Mouse (Mus musculus): ENCODE results near the gene Dok3. TPM values are rescaled to one million over a fixed set of nuclear protein-coding genes. Genes with fewer than 3 reads are reported as not detected.

The Dok3 gene
- polyA plus RNA-seq, 1 experiment, result 98.6 TPM

DNA sequence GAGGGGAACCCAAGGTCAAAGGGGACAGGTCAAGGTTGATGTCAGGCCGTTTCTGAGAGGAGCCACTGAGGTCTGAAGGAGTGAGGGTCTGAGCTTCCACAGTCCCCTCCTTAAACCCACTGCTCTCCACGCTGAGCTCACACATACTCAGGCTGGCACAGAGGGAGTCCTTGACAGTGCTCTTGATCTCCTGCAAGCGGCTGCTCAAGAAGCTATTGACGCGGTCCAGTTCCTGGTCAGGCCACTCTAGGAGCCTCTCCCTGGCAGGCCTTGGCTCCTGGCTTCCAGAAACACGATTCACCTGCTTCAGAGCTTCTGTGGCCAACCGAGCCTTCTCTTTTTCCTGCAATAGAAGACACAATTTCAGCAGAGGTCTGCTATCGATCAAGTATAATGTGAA lies 14.4 kb upstream of the Dok3 start:
- Histone ChIP-seq H3K9me3 (no peaks in the 10 kb centered on the region), H3K36me3 (replicated peaks; ENCODE audit: low read length) (peaks cover 100% of the 10 kb centered on the region), H3K4me3 (replicated peaks) (no peak overlapping the region), H3K4me1 (peaks cover 22% of the 10 kb centered on the region), H3K27me3 (replicated peaks) (no peaks in the 10 kb centered on the region)
- TF ChIP-seq GATA1 (IDR thresholded peaks at IDR 0.05; ENCODE audit: borderline replicate concordance, low read length) (no peak), FLI1 (IDR thresholded peaks at IDR 0.05; ENCODE audit: low read length) (no peak)

DNA sequence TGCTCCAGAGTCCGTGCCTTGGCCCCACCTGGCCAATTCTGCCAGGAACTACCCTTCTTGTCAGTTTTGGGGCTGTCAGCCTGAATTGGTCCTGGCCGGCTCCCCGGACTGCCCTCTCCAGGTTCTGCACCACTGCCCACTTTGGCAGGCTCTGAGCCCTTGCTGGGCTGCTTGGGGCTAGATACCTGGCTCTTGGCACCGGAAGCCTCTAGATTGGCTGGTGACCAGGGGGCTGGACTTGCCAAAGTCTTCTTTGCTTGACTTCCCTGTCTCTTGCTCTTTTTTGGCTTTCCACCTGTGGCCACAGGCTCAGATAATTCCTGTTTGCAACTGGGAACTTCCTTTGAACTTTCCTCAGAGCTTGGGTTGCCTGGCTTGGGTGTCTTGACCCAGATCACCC lies 13.8 kb upstream of the Dok3 start:
- no peak overlapping the region for H3K4me3 ChIP-seq (replicated peaks)
- peaks cover 100% of the 10 kb centered on the region for H3K36me3 ChIP-seq (replicated peaks; ENCODE audit: low read length)
- no peaks in the 10 kb centered on the region for H3K9me3 ChIP-seq
- H3K4me1 ChIP-seq, result peaks cover 22% of the 10 kb centered on the region
- H3K27me3 ChIP-seq (replicated peaks), result no peaks in the 10 kb centered on the region
- TF ChIP-seq FLI1 (IDR thresholded peaks at IDR 0.05; ENCODE audit: low read length), result no peak
- no peak for TF ChIP-seq GATA1 (IDR thresholded peaks at IDR 0.05; ENCODE audit: borderline replicate concordance, low read length)

DNA sequence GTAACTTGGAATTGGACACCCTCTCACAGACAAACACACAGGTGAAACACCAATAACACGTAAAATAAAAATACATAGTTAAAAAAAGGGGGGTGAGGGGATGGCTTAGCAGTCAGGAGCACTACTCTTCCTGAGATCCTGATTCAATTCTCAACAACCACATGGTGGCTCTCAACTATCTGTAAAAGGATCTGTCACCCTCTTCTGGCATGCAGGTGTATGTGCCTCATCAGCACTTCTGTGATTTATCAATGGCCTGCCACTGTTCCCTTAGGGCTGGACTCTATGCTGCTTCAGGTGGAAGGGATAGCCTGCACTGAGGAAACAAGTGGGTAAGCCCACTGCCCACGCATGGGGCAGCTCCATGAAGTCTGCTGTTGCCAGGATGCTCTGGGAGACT lies 11.8 kb upstream of the Dok3 start:
- H3K36me3 ChIP-seq (replicated peaks; ENCODE audit: low read length), result peaks cover 87% of the 10 kb centered on the region
- H3K27me3 ChIP-seq (replicated peaks), result no peaks in the 10 kb centered on the region
- peaks cover 31% of the 10 kb centered on the region for H3K4me1 ChIP-seq
- H3K4me3 ChIP-seq (replicated peaks), result no peak overlapping the region
- no peaks in the 10 kb centered on the region for H3K9me3 ChIP-seq
- no peak for TF ChIP-seq GATA1 (IDR thresholded peaks at IDR 0.05; ENCODE audit: borderline replicate concordance, low read length)
- no peak for TF ChIP-seq FLI1 (IDR thresholded peaks at IDR 0.05; ENCODE audit: low read length)

DNA sequence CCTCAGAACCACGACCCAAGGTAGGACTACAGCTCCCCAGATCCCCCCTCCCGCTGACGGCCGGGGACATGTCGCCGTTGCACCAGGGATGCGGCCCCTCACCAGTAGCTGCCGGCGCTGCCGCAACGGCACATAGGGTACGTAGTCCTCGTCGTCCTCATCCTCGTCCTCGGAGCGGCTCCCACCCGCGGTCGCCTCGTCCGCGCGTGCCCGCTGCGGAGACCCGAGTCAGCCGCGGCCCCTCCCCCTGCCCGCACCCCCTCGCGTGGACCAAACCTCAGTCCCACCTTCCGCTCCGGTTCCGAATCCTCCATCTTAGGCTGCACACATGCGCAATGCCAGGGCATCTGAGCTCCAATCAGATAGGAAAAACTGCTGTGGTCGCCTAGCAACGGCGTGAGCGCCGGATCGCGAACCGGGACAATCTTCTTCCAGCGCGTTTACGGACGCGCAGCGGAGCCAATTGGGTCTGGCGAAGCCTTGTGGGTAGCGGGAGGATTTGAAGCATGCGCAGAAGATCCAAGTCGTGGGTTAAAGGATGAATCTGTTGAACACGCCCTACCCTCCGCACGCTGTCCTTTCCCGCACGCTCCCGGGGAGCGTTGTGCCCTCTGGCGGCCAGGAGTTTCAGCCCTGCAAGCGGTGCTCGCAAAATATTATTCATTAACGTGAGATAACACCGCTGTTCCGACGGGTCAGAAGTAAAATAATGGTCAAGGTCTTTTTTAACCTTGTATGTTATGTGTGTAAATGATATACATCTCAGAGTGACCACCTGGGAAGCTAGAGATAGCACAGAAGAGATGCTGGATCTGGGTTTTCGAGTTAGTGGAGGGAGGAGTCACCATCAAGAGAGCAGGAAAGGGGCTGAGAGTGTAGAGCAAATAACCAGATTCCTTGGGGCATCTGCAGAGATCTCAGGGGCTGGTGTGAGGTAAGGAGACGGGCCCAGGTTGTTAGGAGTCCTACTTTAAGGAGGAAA lies 7.4 kb upstream of the Dok3 start, which contains the start of gene Ddx41:
Gene Ddx41, minus strand, starts transcription at position 465 of the 982 bp plus-strand sequence.
- Histone ChIP-seq H3K9me3 (no peaks in the 10 kb centered on the region), H3K4me3 (replicated peaks) (peak within 1 kb of the TSS; percentile 98), H3K27me3 (replicated peaks) (no peaks in the 10 kb centered on the region), H3K36me3 (replicated peaks; ENCODE audit: low read length) (peaks cover 84% of the 10 kb centered on the region), H3K4me1 (peaks cover 39% of the 10 kb centered on the region)
- TF ChIP-seq GATA1 (IDR thresholded peaks at IDR 0.05; ENCODE audit: borderline replicate concordance, low read length) (peak; percentile 95), FLI1 (IDR thresholded peaks at IDR 0.05; ENCODE audit: low read length) (no peak)

DNA sequence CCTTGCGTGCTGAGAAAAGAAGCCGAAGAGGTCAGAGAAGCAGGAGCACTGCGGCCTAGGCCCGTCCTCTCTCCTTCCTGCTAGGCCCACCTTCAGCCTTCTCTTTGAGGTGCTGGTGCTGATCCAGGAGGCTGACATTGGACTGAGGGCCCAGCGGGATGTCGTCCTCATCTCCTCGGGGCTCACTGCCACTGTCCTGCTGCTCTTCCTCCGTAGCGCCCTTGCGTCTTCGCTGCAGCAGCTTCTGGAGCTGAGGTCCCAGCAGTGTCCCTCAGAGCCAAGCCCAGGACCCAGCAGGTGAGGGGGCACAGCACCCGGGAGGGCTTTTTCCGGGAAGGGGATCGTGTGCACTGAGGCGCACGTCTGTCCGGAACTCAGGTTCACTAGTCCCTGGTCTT lies 6.7 kb upstream of the Dok3 start:
- TF ChIP-seq FLI1 (IDR thresholded peaks at IDR 0.05; ENCODE audit: low read length) (no peak), GATA1 (IDR thresholded peaks at IDR 0.05; ENCODE audit: borderline replicate concordance, low read length) (no peak)
- Histone ChIP-seq H3K4me1 (peaks cover 46% of the 10 kb centered on the region), H3K36me3 (replicated peaks; ENCODE audit: low read length) (peaks cover 83% of the 10 kb centered on the region), H3K27me3 (replicated peaks) (no peaks in the 10 kb centered on the region), H3K4me3 (replicated peaks) (peak overlapping the region; percentile 98), H3K9me3 (no peaks in the 10 kb centered on the region)

DNA sequence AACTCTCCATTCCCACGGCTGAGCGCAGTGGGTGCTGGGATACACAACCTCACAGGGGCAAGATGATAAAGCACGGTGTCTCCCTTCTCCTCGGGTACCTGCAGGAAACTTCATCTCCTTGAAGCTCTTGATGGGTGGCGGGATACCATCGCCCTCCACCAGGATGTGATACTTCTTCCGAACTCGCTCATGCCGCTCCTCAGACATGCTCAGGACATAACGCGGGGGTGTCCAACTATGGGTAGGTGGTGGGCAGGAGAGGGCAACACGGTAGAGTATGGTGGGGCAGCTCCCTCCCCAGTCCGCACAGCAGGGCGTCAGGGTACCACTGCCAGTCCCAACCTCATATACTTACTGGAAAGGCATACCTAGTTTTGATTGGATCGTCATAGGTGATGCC lies 6.1 kb upstream of the Dok3 start:
- H3K9me3 ChIP-seq, result no peaks in the 10 kb centered on the region
- peaks cover 52% of the 10 kb centered on the region for H3K4me1 ChIP-seq
- H3K4me3 ChIP-seq (replicated peaks), result peak overlapping the region; percentile 98
- H3K36me3 ChIP-seq (replicated peaks; ENCODE audit: low read length), result peaks cover 83% of the 10 kb centered on the region
- no peaks in the 10 kb centered on the region for H3K27me3 ChIP-seq (replicated peaks)
- TF ChIP-seq FLI1 (IDR thresholded peaks at IDR 0.05; ENCODE audit: low read length) (no peak), GATA1 (IDR thresholded peaks at IDR 0.05; ENCODE audit: borderline replicate concordance, low read length) (no peak)

DNA sequence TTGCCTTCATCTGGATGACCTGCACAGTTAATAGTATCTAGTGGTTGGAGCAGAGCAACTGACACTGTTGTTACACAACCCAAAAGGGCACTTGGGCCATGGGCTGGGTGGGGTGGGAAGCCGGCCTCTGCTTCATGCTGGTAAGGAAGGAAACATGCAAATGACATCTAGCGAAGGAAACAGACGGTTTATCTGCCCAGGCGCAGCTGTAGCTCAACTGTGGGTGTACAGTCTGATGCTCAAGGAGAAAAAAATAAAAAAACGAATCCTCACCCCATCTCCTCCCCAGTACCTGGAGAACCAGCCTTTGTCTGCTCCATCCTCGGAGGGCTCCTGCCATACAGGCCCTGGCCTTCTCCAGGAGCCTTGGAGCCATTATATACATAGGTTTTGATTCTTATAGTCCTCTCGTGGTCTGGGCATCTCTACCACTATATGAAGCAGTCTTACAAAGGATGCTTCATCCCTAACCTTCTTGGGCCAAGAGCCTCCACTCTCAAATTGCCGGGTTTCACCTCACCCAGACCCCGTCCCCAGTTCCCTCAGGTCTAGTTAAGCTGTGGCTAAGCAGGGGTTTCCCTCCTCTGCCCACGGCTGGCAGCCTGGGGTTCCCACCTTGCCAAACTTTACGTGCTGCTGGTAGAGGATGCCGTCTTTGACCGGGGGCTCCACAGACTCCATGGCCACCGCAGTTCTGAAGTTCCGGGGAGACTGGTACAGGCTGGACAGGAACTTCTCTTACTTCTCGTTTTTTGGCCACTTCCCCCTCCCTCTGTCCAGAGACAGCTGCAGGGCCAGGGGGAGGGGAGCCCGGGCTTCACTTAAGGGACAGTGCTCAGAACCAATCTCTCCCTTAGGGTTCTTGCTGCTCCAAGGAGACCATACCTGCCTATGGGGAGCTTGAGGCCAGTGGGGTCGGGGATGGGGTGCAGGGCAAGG lies 993 bp downstream of the Dok3 start:
- H3K4me3 ChIP-seq (replicated peaks), result peak overlapping the region; percentile 86
- H3K9me3 ChIP-seq, result no peaks in the 10 kb centered on the region
- TF ChIP-seq GATA1 (IDR thresholded peaks at IDR 0.05; ENCODE audit: borderline replicate concordance, low read length) (no peak; the same call in 2 of the 3 replicates), FLI1 (IDR thresholded peaks at IDR 0.05; ENCODE audit: low read length) (no peak)
- H3K4me1 ChIP-seq, result peaks cover 83% of the 10 kb centered on the region
- H3K27me3 ChIP-seq (replicated peaks), result no peaks in the 10 kb centered on the region
- peaks cover 75% of the 10 kb centered on the region for H3K36me3 ChIP-seq (replicated peaks; ENCODE audit: low read length)

DNA sequence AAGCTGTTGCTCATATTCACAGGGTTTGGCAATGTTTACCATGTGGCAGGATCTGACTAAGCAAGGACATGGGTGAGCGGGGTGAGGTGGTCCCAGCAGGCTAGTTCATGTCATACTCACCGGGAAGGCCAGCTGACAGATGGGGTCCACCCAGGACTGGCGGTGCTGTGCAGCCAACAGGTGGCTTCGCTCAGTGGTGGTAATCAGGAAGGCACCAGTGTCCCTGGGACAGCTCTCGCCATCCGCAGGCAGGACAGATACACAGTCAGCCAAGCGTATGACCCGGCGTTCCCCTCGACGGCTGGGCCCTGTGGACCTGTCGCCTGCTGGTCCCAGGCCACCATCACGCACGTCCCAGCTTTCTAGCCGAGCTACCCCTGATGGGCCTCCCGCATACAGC lies 1.9 kb downstream of the Dok3 start:
- Histone ChIP-seq H3K36me3 (replicated peaks; ENCODE audit: low read length) (peaks cover 73% of the 10 kb centered on the region), H3K4me3 (replicated peaks) (peak overlapping the region; percentile 86), H3K9me3 (no peaks in the 10 kb centered on the region), H3K4me1 (peaks cover 88% of the 10 kb centered on the region), H3K27me3 (replicated peaks) (no peaks in the 10 kb centered on the region)
- no peak for TF ChIP-seq GATA1 (IDR thresholded peaks at IDR 0.05; ENCODE audit: borderline replicate concordance, low read length)
- TF ChIP-seq FLI1 (IDR thresholded peaks at IDR 0.05; ENCODE audit: low read length), result no peak

DNA sequence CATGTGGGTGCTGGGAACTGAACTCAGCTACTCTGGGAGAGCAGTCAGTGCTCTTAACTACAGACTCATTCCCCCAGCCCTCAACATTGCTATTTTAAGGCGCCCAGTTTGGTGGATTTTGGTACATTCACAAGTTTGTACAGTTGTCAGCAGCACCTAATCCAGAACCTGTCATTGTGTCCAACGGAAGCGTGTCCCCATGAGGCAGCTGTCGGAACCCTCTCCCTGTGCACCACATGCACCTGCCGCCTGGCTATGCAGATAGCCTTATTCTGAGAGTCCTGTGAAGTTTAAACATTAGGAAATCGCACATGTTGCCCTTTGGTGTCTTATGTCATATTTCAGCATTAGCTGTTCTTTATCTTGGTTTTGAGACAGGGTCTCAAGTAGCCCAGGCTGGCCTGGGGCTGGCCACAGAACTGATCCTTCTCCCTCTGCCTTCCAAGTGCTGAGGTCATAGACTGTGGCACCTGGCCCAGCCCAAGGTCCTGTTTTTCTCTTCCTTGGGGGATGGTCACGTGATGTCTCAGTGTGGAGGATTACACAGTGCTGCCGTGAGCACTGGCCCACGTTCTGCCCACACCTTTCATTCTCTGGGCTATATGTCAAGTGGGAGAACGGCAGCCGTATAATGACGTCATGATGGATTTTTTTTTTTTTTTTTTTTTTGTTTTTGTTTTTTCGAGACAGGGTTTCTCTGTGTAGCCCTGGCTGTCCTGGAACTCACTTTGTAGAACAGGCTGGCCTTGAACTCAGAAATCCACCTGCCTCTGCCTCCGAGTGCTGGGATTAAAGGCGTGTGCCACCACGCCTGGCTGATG lies 3.2 kb downstream of the Dok3 start:
- Histone ChIP-seq H3K4me1 (peaks cover 78% of the 10 kb centered on the region), H3K36me3 (replicated peaks; ENCODE audit: low read length) (peaks cover 61% of the 10 kb centered on the region), H3K27me3 (replicated peaks) (peaks cover 3% of the 10 kb centered on the region), H3K4me3 (replicated peaks) (no peak overlapping the region), H3K9me3 (peaks cover under 1% of the 10 kb centered on the region)
- no peak for TF ChIP-seq FLI1 (IDR thresholded peaks at IDR 0.05; ENCODE audit: low read length)
- no peak for TF ChIP-seq GATA1 (IDR thresholded peaks at IDR 0.05; ENCODE audit: borderline replicate concordance, low read length)

All from megakaryocyte, embryonic 14.5 days (primary cell).